Mouse (Mus musculus) kidney, adult 18-20 months (tissue): Measurements from ENCODE around the gene Pitpnc1.

Source experiments
- DNase-seq: peaks from one replicate; pipeline ENCODE4 v3.0.0; 2021

Gene Pitpnc1

DNA sequence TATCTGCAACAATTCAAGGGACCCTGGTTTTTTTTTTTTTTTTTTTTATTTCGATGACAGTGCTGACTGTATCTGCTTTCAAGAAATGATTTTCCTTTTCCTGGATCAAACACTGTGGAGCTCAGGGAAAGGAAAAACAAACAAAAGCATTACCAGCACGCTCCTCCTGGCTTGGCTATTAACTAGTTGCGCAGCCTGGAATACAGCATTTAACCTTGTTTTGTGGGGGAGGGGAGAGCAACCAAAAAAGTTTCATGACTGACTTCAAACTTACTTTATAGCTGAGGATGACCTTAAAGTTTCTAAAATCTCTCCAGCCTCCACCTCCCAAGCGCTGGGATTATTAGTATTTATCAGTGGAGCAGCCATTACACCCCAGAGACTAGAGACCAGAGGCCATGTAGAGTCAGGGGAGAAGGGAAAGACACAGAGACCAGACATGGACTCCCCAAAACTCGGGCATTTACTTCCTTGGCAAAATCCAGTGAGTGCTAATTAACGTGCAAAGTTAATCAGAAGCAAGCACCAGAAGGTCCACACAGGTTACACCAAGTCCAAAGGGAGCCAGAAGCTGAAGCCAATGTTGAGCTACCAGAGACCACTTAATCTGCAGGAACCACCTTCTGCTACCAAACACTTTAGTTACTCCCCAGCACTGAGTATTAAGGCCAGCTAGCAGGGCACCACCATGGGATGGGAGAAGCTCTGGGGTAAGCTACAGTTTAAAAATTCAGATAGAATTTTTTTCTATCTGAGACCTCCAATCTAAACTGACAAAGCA lies 3.7 kb downstream of the Pitpnc1 start:
- peak; percentile 48 for DNase-seq

DNA sequence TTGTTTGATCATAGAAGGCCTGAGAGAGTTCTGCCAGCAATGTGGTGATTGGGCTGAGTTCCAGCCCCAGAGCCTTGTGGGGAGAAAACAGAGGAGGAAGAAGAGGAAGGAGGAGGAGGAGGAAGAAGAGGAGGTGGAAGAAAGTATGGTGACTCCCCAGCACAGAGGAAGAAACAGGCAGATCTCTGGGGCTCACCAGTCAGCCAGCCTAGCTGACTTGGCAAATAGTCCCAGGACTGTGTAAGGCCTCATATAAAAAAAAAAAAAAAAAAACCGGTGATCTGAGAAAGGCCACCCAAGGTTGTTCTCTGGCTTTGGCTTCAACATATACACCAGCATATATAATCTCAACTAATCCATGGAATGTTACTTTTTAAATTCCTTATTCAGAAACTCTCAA lies 4.5 kb downstream of the Pitpnc1 start:
- DNase-seq: no peak

DNA sequence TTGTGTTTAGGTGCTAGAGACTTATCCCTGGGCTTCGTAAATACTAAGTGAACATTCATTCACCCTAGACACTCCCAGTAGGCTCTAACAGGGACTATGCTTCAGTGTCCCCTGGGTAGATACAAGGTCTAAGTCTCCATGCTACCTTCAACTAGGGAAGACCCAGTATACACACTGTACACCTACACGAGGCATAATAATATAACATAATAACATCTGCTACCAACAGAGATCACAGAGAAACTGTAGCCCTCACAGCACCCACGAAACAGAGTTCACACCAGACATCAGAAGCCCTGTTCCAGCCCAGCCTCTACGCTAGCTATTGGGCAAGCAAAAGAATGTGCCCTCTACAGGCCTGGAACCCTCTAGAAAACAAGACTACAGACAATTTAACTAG lies 5.5 kb downstream of the Pitpnc1 start:
- DNase-seq: no peak

DNA sequence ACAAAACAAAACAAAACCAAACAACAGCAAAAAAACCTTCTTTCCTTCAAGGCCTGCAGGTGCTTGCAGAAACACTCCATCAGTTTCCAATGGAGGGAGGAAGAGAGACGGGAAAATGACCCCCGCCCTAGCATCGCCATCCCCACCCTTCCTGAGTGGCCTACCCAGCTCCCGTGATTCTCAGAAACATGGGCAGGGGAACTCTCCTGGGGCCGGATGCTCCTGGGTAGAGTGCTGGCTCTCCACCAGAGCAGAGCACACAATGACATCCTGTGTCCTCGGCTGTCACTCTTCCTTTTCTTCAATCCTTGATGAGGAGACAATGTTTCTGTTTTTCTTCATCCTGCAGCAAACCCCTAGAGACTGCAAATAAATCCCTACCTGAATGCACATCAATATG lies 6.4 kb downstream of the Pitpnc1 start:
- DNase-seq: no peak

DNA sequence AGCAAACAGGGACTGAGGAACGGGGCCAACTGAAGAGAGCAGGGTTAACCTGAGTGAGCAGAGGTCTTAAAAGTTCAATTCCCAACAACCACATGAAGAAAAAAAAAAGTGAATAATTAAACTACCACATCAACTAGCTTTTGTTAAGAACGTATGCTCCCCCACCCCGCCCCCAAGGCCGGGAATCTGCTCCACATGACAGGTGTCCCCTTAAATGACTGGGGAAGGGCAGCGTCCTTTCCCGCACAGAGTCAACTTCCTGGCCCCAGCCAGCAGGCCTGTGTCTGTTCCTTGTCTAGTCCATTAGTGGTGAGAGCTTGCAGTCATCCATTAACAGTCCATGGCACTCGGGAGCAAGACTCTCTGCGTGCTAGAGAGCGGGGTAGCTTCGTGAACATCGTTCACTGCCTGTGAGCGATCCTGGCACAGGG lies 7.2 kb downstream of the Pitpnc1 start:
- DNase-seq: peak; percentile 58

DNA sequence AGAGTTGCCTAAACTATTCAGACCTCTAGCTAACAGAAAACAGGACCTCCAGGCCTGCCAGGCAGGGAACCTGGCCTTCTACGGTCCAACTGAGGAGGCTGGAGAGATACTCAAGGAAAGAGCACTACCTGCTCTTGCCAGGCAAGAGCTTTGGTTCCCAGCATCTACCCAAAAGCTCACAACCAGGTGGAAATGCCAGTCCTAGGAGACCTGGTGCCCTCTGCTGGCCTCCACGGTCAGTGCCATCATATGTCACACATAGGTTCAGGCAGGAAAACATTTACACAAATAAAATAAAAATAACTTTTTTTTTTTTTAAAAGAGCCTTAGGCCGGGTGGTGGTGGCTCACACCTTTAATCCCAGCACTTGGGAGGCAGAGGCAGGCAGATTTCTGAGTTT lies 8.0 kb downstream of the Pitpnc1 start:
- no peak for DNase-seq

DNA sequence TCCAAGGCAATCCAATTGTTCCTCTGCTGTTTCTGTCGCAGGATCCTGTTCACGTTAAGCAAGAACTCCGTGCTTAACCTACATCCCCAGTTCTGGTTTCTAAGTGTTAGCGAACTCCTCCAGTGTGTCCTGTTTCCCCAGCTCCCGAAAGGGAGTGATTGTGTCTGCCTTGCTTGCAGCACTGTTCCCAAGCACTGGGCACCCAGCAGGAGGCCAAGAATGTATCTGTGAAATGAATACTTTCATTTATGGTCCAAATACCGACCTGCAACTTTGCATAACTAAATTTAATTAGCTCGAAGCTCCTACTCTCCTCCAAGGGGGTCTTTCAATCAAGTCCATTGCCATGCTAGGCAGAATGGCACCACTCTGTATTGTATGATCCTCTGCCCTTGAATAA lies 10.7 kb downstream of the Pitpnc1 start:
- DNase-seq: no peak

DNA sequence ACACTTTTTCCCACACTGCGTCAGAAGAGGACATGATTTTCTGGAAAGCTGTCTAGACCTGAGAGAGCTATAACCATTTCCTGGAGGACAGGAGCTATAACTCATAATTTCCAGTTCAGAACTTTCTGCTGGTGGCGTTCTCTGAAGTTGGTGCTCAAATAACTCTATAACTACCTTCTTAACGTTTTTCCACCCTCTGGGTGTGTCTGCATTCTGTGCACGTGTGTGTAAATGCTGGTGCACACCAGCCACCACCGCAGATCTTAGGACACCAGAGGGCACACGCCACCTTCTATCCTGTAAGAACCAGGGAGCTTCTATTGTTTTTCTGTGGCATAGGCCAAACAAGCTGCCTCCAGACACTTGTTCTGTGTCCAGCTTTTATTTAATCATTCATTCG lies 11.5 kb downstream of the Pitpnc1 start:
- no peak for DNase-seq

DNA sequence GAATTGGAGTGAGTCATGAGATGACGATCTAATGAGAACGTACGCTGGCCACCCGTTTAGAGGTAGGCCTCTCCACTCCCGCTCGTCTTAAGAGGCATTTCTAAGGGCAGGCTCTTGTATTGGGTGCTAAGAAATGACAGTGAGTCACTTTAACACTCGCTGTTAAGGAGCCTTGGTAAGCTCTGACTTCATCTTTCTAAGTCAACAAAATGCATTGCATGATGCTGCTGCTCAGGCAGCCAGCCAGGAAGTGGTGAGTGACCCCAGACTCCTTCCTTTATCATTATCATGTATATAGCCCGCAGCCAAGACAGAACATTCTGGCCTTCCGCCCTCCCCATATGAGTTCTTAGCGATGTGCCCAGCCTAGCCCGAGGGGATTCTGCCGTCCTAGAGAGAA lies 12.2 kb downstream of the Pitpnc1 start:
- no peak for DNase-seq

DNA sequence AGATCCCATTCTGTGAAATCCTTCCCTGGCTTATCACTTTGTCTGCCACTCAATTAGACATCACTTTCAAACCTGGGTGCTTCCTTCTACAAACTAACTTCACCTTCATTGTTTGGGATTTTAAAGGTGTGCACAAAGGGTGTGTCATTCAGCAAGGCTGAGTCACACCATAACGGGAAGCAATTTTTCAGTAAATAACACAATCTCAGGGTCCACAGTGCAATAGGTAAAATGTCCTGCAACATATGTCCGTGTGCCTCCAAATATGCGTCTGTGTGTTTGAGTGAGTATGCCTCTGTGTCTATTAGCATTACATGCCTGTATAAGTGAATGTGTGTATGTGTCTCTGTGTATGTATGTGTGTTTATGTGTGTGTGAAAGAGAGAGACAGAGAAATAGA lies 13.2 kb downstream of the Pitpnc1 start:
- no peak for DNase-seq

DNA sequence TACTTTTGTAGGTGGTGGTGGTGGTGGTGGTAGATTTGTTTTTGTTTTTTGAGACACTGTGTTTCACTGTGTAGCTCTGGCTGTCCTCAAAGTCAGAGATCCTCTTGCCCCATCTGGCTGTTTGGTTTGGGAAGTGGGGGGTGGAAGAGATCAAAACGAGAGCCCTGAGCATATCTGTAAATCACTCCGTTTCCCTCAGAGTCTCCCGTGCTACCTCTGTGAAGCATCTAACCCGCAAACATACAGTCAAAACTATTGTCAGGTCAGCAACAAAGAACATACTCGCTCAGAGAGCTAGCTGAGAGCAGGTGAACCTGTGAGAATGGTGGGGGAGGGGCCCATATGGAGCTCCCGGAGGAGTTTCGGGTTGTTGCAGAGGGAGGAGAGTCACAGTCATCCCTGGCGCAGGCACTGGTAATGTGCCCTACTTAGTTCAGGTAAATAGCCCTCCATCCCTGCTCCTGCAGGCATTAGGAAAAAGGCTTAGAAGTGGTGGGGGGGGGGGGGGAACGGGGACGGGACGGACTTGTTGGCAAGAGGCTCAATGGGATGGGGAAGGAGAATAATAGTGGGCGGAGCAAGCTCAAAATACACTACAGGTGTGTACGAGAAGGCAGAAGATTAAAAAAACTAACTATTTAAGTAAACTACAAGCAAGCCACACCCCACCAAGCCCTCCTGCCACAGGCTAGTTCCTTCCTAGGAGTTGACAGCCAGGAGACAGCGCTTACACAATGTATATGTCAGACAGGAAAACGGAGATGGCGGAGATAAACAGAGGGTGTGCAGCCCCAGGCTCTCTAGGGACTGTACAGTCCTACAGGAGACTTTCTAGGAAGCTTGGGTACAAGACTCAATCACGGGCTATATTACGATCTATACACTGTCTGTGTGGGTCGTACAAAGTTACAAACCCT lies 15.7 kb downstream of the Pitpnc1 start:
- DNase-seq: no peak

DNA sequence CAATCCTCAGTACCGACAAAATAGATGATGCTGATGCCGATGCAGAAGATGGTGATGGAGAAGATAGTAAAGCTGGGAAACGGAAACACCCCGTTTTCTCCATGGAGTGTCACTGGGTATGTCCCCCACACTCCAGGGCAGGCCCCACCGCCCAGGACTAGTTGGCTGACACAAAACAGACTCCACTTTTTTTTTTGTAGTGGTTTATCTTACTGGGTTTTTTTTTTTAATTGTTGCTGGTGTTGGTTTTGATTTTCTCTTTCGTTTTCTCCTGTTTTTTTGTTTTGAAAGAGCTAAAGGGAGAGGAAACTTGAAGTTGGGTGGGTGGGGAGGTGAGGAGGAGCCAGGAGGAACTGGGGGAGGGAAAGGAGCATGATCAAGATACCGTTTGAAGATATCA lies 18.4 kb downstream of the Pitpnc1 start:
- DNase-seq: no peak

DNA sequence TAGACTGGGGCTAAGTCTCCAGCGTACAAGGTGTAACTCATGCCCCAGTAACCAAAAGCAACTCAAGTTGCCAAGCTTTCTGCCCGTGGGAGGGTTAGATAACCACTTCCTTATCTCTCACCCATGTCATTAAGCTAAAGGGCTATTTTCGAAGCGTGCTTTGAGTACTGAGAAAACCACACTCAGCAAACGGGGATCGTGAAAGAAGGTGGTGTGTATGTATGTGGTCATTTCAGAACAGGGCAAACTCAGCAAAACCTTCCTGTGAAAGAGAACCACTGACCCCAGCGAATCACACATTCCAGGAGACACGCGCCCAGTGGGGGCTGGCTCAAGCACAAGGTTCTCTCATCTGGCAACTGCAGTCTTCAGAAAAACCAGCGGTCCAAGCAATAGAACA lies 19.4 kb downstream of the Pitpnc1 start:
- peak; percentile 76 for DNase-seq

DNA sequence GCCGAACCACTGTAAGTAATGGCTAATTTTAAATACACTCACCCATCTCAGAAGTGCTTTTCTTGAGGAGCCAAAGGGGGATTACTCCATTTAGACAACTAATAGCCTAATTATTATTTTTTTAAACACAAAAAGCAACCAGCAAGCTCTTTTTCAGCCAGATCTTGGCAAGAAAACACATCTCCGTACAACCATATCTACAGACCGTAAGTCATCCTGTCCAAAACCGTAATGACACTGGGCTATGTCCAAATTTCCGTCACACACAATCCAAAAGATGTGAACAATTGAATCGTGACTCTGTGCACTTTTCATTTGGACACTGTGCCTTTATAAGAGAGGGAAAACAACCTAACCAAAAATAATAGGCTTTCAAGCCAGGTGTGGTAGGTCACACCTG lies 20.4 kb downstream of the Pitpnc1 start:
- no peak for DNase-seq

DNA sequence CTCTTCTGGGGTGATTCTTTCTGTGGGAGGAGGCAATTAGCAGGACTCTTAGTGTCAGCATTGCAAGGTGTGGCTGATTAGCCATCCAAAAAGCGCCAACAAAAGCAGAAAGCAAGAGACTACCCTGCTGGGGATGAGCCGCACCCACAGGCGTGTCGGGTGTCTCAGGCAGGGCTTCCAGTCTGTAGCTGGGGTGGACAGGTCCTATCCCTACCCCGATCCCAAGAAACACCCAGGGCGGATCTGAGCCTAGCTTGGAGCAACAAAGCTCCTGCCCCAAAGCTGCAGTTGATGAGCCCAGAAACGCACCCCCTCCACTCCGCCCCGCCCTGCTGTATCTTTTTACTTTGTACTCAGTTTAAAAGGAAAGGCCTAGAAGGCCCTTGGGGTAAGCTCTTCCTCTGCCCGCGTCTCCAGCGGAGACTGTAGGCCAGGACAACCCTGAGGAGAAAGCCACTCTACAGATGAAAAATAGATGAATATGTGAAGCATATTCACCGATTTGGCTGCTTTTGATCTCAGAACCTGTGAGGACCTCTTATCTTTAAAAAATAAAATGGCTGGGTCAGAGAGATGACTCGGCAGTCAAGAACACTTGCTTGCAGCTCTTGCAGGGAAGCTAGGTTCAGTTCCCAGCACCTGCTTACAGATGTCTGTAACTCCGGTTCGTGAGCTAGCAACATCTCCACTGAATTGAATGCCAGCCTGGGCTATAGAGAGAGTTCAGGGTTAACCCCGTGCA lies 21.2 kb downstream of the Pitpnc1 start:
- DNase-seq: no peak

DNA sequence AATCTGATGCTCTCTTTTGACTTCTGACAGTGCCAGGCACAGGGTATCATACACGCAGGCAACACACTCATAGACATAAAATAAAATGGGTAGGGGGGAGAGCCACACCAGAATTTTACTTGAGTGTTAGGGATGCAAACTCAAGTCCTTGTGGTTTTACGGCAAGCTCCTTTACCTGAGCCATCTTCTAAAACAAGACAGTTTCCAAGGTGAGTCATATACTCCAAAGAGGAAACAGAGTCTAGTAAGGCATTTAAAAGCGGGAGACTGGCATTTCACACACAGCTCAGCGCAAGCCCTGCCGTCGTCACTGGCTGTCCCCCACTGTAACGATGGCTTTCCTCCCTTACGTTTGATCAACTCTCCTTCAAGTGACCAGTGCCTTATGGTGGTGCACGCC lies 22.6 kb downstream of the Pitpnc1 start:
- no peak for DNase-seq

DNA sequence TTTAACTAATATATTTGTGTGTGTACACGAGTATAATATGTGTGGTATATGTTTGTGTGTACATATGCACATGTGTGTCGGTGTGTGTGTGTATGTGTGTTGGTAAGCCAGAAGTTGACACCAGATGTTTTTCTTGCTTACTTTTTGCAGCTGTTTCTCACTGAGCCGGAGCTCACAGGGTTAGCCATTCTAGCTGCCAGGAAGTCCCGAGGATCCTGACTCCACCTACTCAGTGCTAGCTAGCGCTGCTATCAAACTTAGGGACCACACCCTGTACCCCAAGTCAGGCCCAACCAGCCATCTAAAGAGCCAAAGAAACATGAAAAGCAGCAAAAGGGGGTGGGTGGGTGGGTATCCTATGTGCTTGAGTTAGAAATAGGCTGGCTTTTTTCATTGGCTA lies 23.1 kb downstream of the Pitpnc1 start:
- DNase-seq: no peak

DNA sequence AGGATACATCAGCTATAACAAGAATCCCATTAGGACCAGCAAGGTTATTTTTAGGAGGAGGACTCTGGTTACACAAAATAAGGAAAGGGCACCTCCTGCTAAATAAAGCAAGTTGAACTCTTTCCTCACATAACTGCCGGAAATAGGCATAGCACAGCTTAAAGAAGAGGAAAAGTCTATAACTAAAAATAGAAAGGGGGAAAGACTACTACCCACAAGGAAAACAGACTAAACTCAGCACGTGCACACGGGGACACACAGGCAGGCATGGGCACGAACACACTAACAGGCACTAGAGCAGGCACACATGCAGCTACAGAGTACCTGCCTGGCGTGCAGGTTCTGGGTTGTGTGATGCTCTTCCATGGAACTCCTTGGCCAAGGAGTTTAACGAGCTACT lies 23.8 kb downstream of the Pitpnc1 start:
- DNase-seq: no peak

DNA sequence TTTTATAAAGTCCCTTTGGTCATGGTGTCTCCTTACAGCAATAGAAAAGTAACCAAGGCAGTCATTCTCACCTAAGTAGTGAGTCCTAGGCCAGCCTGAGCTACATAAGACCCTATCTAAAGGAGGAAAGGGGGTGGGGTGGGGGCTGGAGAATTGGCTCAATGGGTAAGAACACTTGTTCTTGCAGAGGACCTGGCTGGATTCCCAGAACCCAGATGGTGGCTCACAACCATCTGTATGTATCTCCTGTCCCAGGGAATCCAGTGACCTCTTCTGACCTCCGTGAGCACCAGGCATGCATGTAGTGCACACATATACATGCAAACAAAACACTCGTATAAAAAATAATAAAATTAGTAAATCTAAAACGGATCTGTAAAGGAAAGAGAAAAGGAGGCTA lies 24.8 kb downstream of the Pitpnc1 start:
- no peak for DNase-seq

DNA sequence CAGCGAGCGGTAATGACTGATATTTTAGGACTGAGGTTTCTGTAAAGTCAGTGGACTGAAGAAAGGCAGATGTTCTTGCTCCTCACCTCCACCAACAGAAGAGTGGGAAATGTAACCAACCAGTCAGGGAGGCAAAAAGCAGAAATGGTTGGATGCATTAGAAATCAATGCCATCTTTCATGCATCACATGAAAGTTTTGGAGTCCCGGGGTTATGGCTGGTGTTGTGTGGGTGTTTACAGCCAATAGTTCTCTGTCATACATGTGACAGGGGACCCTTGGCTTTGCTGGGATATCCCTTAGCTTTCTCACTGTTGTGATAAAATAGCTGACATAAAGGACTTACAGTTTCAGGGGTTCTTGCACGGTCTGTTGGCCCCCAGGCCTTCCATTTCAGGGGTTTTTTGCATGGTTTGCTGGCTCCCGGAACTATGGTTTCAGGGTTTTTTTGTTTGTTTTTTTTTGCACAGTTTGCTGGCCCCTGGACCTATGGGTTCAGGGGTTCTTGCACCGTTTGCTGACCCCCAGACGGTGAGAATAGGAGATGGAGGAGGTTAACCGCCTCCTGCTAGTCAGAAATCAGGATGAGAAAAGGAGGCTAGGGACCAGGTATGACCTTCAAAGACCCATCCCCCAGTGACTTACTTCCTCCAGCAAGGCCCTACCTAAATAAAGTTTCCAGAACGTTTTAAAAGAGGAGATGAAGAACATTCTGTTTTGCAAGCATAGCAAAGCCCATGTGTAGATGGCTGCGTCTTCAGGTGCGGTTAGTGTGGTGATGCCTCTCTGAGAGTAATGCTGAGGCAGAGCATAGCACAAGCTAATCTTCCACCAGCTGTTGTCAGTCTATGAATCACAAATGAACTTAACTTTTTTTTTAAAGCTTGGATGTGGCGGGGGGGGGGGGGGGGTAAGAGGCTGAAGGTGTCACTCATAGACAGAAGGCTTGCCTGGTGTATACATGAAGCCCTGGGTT lies 27.1 kb downstream of the Pitpnc1 start:
- DNase-seq: no peak

DNA sequence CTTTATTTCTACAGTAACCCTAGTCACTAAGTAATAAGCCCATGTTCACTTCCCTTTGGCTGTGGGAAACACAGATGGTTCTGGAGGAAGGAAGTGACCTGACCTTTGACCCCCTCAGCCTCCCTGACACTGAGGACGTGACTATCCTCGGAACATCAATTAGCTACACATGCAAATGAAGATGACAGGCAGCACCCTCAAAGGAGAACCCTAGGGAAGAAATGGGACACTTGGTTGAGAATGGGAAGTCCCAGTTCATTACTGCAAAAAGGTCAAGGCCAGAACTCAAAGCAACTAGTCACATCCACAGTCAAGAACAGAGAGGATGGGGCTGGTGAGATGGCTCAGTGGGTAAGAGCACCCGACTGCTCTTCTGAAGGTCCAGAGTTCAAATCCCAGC lies 29.4 kb downstream of the Pitpnc1 start:
- DNase-seq: no peak

DNA sequence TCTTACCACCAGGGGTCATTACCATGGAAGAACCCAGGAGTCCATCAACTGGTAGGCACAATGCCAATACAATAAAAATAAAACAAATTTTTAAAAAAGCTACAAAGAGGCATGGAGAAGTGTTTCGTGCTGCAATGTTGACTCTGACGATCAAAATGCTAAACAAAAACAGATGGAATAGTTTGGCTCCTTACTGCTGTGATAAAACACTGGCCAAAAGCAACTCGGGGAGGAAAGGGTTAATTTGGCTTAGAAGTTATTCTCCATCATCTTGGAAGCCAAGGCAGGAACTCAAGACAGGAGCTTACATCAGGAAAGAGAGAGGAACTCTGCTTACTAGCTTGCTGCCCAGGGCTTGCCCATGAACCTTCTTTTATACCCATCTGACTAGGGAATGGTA lies 32.4 kb downstream of the Pitpnc1 start:
- DNase-seq: no peak
